Mouse (Mus musculus): ENCODE data around the gene Adap1.

Adap1 gene

DNA sequence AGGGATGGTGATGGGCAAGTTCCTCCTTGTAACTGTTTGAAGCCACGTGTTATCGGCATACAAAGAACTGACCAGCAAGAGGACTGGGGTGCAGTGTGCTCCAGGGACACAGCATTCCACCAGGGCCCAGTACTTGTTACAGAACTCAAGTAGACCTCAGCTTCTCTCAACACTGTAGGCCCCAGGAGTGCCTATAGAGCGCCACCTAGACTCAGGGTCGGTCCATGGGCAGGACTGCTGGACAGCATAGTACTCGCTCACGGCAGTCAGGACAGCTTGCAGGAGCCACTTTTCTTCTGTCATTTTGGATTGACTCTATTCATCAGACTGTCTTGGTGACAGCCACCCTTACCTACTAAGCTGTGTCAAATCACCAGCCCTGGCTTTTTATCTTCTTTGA lies 70.5 kb downstream of the Adap1 start:
- in situ Hi-C loops (cut with MboI, MseI), result loop anchor here (5.0 kb wide), 1 partner anchor 53 kb away; the partner anchor contains the start of gene Sun1

DNA sequence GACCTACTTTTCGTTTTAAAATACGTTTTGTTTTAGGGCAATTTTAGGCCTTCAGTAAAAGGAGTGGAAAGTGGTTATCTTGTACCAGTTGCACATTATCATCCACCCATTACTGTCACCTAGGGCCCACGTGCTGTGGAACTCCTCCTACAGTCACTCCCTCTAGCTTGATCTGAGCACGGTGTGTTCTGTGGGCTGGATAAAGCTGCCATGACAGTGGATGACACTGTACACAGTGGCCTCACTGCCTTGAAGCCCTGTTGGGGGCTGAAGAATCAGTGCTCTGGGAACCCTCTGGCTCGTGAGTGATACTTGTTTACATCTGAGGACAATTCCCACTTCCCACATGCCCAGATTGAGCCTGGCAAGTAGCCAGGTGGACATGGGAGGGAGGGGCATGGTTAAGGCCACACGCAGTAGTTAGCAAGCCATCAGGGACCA lies 72.1 kb downstream of the Adap1 start:
- in situ Hi-C loops (cut with MboI, MseI), result loop anchor here (5.0 kb wide), 1 partner anchor 51 kb away; the partner anchor contains the start of gene Sun1

DNA sequence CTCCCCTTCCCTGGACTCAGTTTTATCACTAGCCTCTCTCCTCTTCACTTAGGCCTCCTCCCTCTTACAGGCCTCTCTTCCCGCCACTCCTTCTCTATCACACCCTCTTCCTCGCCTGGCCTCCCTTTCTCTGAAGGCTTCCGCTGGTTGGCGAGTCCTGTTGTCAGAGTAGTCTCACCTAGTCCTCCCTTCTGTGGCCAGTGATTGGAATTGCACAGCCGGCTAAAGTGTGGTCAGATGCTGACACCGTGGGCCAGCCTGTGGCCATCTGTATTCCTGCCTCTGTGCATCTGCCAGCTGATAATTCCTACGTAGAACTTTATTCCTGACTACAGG lies 72.5 kb downstream of the Adap1 start:
- in situ Hi-C loops (cut with MboI, MseI), result loop anchor here (5.0 kb wide), 1 partner anchor 51 kb away; the partner anchor contains the start of gene Sun1

DNA sequence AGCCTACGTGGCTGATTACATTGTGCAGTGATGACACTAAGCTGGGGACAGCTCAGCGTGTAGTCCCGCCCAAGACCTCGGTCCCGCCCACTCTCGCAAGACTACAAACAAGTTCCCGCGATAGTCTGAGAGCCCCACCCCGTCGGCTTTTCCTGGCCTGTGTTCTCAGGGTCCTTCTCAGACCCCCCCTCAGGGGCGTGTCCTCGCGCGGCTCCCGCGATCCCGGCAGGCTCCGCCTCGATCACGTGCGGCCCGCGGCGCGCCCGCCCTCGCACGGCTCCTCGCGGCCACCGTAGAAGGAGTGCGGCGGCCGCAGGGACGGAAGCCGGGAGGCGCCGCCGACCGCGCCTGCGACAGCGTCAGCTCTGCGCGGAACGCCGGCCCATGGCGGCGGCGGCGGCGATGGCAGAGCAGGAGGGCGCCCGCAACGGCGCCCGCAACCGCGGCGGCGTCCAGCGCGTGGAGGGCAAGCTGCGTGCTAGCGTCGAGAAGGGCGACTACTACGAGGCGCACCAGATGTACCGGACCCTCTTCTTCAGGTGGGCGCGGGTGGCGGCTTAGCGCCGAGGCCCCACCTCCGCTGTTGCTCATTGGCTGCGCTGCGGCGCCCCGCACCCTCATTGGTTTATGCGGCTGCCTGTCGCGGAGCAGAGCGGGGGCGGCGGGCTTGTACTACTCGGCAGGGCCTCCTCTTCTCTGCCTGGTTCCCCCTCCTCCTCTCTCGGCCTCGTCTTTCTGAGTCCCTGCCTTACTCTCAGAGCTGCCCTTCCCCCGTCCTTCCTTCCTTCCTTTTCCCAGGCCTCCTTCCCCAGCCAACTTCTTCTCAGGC lies 73.1 kb downstream of the Adap1 start, which contains the start of gene Get4:
Gene Get4 (plus strand): TSS at position 244 of the 829 bp plus-strand sequence.
- in situ Hi-C loops (cut with MboI, MseI), result loop anchor here (5.0 kb wide), 1 partner anchor 50 kb away; the partner anchor contains the start of gene Sun1

DNA sequence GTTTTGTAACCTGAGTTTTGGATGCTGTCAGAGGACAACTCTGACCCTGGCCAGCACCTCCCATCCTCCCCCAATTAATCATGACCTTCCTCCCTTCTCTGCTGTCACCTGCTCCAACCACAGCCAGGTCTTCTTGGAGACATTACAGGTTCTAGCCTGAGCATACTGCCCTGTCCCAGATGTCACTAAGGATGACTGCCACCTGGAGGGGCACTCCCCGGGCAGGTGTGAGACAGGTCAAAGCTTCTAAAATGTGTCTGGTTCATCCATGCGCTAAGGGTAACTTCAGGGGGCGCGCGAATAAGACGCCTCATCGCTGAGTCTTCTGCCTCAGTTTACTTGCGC lies 73.7 kb downstream of the Adap1 start:
- in situ Hi-C loops (cut with MboI, MseI), result loop anchor here (5.0 kb wide), 1 partner anchor 49 kb away; the partner anchor contains the start of gene Sun1

DNA sequence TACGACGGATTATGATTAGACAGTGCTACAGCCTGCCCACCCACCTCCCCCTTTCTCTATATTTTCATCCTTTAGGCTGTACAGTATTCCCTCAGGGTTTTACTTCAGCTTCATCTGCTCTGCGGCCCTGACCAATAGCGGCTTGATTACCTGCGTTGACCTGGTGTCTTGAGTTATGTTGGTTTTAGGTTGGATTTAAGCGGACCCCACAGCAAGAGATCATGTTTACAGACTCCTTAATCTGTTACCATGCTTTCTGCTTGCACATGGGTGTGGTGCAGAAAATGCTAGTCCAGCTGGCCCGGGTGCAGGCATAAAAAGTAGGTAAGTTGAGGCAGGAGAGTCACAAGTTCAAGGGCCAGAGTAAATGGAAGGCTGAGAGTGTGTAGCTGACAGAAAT lies 74.1 kb downstream of the Adap1 start:
- in situ Hi-C loops (cut with MboI, MseI), result loop anchor here (5.0 kb wide), 1 partner anchor 49 kb away; the partner anchor contains the start of gene Sun1

DNA sequence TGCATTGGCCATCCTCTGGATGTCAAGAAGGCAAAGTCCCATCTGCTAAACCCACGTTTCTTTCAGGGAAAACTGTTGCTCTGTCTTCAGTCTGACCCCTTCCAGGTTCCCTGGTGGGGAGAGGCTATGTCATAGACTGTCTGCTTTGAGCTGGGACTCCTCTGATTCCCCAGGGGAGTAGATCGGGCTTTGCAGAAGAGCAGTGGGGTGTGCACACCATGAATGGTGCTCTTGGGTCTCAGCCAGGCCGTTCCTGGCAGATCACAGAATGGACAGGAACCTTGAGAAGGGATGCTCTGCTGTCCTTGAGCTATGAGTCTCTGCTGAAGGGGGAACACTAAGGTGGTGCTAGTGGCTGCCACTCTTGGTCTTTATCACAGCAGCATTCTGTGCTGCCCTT lies 76.6 kb downstream of the Adap1 start:
- in situ Hi-C loops (cut with MboI, MseI), result no loop called here

DNA sequence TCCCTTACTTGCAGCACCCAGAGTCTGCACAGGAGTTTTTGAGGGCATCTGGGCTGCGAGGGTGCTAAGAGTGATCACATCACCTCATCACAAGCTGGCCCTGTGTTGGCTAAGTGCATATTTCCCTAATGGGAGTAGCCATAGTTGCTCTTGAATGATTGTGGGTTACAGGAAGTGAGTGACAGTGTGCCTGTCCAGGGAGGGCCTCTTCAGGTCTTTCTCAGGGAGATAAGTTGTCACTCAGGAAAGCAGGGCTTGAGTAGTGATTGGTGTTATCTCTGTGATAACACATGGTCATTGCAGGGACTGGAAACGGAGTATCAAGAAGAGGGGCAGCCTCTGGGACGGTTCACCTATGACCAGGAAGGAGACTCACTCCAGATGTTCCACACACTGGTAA lies 77.7 kb downstream of the Adap1 start:
- in situ Hi-C loops (cut with MboI, MseI), result no loop called here

DNA sequence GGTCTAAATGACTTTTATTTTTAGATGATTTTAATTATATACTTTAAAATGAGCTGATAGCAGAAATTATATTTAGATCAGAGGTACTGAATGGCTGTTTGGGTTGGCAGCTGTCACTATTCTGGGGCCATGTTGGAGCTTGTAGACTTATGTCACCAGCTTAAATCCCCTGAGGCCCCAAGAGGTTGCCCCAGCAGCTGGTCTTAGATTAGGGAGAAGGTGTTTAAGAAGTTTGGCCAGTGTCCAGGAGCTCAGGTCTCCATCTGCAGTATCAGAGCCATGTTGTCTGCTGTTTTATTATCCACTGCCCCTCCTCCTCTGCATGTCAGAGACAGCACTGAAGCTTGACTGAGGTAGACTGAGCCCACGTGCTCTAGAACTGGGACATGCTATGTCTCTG lies 82.0 kb downstream of the Adap1 start:
- in situ Hi-C loops (cut with MboI, MseI), result no loop called here

DNA sequence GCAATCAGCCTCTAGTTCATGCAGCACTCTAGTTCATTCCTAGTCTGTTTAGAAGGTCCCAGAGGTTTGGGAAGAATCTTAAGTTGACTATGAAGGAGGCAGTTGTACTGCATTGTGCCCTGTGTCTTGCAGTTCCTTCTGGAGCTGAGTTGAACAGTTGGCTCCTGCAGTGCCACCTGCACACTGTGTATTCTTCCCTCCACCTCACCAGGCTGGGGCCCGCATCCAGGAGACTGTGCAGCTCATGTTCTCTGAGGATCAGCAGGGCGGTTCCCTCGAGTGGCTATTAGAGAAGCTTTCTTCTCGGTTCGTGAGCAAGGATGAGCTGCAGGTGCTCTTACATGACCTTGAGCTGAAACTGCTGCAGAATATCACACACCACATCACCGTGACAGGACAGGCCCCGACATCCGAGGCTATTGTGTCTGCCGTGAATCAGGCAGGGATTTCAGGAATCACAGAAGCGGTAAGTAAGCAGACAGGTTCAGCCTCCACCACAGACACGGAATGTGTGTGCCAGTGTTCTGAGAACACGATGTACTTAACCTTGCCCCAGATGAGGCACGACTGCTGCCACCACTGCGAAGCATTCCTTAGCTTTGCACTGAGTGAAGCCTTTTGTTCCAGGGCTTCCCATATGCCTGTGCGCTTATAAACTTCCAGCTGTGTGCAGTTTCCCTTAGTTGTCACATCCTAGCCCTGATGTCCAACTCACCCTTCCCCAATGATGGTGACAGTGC lies 84.2 kb downstream of the Adap1 start:
- in situ Hi-C loops (cut with MboI, MseI), result no loop called here

DNA sequence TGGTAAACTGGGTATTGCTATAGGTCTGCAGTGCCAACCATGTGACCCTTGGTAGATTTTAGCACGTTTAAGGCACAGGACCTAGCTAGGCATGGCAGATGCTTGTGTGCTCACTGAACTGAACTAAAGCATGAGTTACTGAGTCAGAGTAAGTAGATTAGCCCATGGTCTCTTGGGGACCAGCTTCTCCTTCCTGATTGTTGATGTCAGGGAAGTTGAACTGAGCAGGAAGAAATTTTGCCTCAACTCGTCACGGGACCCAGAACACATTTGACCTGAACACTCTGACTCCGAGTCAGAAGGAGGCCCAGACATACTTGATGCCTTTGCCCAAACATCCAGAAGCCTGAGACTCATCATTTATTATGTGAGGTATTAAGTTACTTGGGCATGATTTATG lies 88.0 kb downstream of the Adap1 start:
- in situ Hi-C loops (cut with MboI, MseI), result no loop called here

DNA sequence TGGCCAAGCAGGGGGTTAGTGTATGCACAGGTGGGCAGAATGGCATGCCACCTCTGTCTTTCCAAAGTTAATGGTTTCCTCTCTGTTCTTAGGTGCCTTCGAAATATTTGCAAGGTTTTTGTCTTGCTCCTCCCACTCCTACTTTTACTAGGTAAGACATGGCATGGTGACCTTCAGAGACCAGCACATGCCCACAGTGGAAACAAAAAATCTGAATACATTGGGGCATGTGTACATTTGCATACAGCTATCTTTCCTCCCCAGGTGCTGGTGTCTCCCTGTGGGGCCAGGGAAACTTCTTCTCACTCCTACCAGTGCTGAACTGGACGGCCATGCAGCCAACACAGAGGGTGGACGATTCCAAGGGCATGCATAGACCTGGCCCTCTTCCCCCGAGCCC lies 91.0 kb downstream of the Adap1 start:
- in situ Hi-C loops (cut with MboI, MseI), result no loop called here

DNA sequence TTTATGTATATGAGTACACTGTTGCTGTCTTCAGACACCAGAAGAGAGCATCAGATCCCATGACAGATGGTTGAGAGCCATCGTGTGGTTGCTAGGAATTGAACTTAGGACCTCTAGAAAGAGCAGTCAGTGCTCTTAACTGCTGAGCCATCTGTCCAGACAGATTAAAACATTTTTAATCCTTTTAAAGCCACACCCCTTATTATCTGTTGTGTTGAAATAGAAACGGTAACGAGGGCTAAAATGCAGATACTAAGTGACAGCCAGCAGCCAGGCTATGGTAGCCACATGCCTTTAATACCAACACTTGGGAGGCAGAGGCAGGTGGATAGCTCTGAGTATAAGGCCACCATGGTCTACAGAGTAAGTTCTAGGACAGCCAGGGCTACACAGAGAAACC lies 93.3 kb downstream of the Adap1 start:
- in situ Hi-C loops (cut with MboI, MseI), result no loop called here

DNA sequence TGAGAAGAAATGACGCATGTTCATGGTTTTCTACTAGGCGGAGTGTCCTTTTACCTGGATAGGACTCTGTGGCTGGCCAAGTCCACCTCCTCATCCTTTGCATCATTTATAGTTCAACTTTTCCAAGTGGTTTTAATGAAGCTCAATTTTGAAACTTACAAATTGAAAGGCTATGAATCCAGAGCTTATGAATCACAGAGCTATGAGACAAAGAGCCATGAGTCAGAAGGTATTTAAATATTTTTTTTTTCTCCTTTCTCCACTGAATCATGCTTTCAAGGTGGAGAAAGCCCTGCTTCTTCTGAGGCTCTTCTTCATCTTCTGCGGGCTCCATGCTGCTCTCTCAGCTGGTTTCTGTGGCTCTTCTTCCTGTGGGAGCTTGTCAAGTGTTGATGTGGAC lies 95.7 kb downstream of the Adap1 start:
- in situ Hi-C loops (cut with MboI, MseI), result no loop called here

DNA sequence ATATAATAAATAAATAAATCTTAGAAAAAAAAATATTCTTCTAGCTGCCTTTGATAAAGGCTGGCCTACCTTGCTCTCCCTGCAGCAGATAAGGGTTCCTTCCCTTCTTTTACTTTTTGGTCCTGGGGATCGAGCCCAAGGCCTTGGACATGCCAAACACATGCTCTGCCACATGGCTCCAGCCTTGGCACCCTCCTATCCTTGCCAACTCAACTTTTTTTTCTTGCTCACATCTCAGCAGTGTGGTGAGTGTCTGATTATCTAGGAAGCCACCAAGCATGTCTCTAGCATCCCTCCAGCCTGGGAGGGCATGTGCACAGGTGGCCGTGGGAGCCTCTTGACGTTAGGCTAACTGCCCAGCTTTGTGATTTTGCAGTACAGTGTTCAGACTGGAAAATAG lies 97.1 kb downstream of the Adap1 start:
- in situ Hi-C loops (cut with MboI, MseI), result no loop called here

DNA sequence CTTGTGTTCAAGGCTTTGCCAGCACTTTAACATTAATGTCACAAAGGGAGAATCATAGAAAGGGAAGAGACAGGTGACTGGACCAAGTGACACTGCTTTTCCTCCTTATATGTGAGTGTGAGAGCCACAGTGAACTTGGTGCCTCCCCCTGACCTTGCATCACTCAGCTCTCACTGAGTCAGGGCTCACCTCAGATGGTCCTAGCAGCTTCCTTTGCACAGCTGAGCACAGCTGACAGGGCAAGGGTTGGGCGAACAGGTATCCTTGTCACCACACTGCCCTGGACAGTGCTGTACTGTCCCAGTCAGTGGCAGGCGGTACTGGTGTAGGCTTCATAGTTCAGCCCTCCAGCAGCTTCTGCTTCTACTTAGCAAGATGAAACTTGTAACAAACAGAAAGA lies 97.8 kb downstream of the Adap1 start:
- in situ Hi-C loops (cut with MboI, MseI), result no loop called here

DNA sequence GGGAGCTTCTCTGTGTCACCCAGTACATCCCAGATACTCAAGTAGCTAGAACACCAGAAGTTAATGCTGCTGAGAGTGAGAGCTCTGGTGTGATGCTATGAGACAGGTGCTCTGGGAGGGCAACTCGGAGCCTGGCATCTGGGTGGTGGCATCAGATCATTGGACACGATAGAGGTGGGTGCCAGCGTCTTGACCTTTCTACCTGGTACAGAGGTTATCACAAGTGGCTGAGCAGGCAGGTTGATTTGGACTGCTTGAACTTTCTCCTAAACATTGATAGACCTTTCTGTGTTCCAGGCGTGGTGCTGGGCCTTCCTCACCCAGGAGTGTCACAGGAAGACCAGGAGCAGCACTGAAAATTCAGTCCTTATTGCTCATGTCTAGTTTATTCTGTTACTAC lies 98.2 kb downstream of the Adap1 start:
- in situ Hi-C loops (cut with MboI, MseI), result no loop called here

DNA sequence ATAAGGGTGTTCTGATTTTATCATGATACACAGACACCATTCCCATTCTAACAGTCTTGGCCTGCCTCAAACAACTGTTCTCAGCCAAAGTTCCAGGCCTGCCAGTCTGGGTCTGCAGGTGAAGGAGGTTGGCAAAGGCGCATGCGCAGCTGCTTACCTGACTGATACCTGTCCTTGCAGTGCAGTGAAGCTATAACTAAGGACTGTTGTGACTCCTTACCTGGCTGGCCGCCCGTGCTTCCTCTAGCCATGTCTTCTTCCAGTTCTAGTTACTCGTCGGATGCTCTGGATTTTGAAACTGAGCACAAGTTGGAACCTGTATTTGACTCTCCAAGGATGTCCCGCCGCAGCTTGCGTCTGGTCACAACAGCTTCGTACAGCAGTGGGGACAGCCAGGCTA lies 102.1 kb downstream of the Adap1 start:
- in situ Hi-C loops (cut with MboI, MseI), result no loop called here
